Mouse (Mus musculus) brain, embryonic 14.5 days (tissue): Measurements from ENCODE around the gene Gli1. TPM values are rescaled to one million over a fixed set of nuclear protein-coding genes. Genes with fewer than 3 reads are reported as not detected.

ENCODE experiments used
- DNase-seq: peaks from one replicate; pipeline ENCODE4 v3.0.0-alpha.2; 2011; ENCODE audit warnings: low read depth
- CTCF ChIP-seq: fragments of 200-500 bp; IDR thresholded peaks from 2 replicates; pipeline ENCODE4 v1.5.1; 2012; ENCODE audit warnings: inconsistent platforms, mild to moderate bottlenecking, moderate library complexity, borderline replicate concordance; ENCODE audit not compliant: insufficient read depth, insufficient read length; ENCODE audit errors: extremely low read depth
- POLR2A ChIP-seq: fragments of 200-500 bp; IDR thresholded peaks from 2 replicates; pipeline ENCODE4 v1.6.1; 2012; ENCODE audit warnings: mild to moderate bottlenecking, inconsistent platforms, borderline replicate concordance; ENCODE audit not compliant: poor library complexity, insufficient read depth, insufficient read length, severe bottlenecking; ENCODE audit errors: extremely low read depth
- polyA plus RNA-seq: library from polyadenylated mRNA; depleted of rRNA; stranded (reverse); fragments of >200 nt; gene quantifications from 2 replicates; pipeline ENCODE4 v1.2.3, GENCODE M21; 2012

Gene Gli1
- polyA plus RNA-seq, 1 experiment: 11.3 TPM

GRCm38 (mm10) chr10:127327461-127328145 is 14.2 kb downstream of the Gli1 start:
- DNase-seq: no peak
- TF ChIP-seq CTCF: no peak
- no peak for TF ChIP-seq POLR2A

GRCm38 (mm10) chr10:127326828-127327227 is 14.9 kb downstream of the Gli1 start:
- TF ChIP-seq POLR2A (no peak), CTCF (no peak)
- no peak for DNase-seq

DNA sequence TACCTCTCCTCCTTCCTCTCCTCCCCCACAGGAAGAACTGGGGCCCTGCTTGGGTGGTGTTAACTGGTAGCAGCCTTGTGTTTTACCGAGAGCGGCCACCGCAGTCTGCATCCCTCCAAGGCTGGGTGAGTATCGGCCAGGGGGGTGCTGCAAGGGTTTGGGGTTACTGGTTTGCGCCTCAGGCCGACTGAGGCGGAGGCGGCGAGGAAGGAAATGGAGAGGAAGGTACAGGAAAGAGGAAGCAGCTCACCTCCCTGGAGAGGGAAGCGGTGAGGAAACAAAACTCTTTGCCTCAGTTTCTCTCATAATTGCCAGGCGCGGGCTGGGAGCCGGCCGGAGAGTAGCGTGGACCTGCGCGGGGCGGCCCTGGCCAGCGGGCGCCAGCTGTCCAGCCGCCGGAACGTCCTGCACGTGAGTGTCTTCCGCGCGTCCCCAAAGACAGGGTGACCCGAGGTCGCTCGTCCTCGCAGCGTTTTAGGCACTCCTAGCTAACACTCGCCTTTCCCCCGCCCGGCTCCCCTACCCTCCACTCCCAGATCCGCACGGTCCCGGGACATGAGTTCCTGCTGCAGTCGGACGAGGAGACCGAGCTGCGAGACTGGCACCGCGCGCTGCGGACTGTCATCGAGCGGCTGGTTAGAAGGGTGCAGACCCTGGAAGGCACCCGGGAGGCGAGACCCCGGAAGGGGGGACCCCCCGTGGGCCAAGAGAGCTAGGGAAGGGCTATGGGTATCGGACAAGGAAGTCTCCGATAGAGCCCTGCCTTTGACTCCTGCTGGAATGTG is 15.6 kb downstream of the Gli1 start:
- no peak for TF ChIP-seq POLR2A
- TF ChIP-seq CTCF: no peak
- DNase-seq: peak; percentile 15

DNA sequence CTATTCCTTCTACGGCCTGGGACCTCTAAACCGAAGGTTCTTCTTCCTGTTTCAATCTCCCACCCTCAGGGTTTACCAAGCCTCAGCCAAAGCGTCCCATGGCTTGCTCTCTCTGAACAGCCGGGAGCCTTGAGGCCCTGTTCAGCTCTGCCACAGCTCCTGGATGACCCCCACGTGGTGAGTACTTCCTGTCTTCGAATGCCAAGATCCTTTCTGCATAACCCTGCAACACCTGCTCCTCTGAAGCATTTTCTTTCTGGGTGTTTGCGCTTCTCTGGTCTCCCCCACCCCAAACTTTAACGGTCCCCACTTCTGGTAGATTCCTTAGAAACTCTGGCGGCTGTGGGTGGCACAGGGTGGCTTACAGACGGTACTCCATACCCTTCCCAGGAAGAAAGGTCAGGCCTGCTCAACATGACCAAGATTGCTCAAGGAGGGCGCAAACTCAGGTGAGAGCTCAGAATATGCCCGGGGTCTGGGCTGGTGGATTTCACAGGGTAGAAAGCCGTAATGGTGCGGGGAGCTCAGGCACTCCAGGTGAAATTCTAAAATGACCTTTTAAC is 16.2 kb downstream of the Gli1 start:
- no peak for TF ChIP-seq POLR2A
- TF ChIP-seq CTCF: no peak
- DNase-seq: no peak

GRCm38 (mm10) chr10:127324495-127324894 is 17.3 kb downstream of the Gli1 start:
- DNase-seq: peak; percentile 45
- TF ChIP-seq POLR2A (no peak), CTCF (peak; percentile 51; the same call in 1 of the 2 replicates)

- TF ChIP-seq CTCF: no peak
- no peak for TF ChIP-seq POLR2A
- DNase-seq: no peak
Measured at GRCm38 (mm10) chr10:127323131-127323855, 18.5 kb downstream of the Gli1 start.

DNA sequence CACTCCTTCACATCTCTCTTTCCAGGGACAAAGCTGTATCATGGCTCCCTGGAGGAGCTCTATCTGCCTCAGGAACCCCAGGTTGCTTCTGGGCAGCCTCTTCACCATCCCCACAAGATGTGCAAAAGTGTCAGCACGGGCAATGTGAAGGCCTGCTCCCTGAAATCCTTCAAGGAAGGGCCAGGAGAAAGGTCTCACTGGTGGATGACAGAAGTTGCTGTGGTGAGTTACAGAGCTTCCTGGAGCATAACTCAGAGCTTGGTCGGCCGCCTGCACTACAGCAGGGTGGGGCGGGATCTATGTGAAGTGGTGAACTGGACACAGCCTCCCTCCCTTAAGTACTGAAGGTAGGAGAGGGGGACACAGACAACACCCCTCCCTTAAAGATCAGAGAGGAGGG is 19.1 kb downstream of the Gli1 start:
- DNase-seq: no peak
- TF ChIP-seq CTCF (no peak), POLR2A (no peak)

DNA sequence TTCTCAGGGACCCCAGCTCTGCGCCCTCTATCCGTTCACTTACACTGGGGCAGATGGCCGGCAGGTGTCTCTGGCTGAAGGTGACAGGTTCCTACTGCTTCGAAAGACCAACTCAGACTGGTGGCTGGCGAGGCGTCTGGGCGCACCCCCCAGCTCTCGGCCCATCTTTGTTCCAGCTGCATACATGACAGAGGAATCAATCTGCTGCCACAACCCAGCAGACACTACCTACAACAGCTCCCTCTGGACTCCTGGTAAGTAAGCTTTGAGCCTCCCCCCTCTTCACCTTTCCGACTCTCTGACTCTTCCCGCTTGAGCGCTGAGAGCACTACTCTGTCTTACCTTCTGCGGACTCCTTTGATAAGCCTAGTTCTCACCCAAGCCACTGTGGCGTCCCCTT is 19.6 kb downstream of the Gli1 start:
- no peak for DNase-seq
- TF ChIP-seq POLR2A (no peak), CTCF (no peak)

GRCm38 (mm10) chr10:127321621-127322020 is 20.2 kb downstream of the Gli1 start, which contains the start of gene Arhgap9:
Gene Arhgap9, plus strand, starts transcription at chr10:127321964.
- DNase-seq: no peak
- TF ChIP-seq POLR2A: no peak
- TF ChIP-seq CTCF: no peak

DNA sequence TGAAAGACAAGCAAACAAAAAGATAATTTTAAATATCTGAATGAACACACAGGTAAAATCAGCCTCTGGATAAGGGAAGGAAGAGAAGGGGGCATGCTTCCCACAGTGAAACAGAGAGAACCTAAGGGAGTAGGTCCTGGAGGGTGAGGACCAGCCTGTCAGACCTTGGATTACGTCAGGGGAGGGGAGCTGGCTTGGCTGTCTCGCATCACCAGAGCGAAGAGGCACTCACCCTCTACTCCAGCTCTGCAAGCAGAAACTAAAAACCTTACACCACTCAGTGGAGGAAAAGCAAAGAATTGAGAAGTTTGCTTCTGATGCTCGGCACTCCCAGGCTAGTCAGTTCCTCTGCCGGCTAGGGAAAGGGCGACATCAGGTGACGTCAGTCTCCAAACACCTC is 21.8 kb downstream of the Gli1 start:
- TF ChIP-seq CTCF: no peak
- TF ChIP-seq POLR2A: no peak
- DNase-seq: no peak

- no peak for TF ChIP-seq CTCF
- TF ChIP-seq POLR2A: no peak
Measured at GRCm38 (mm10) chr10:127318009-127318408, 23.8 kb downstream of the Gli1 start.

More at GRCm38 (mm10) chr10:127318009-127318408, 23.8 kb downstream of the Gli1 start:
- no peak for DNase-seq
